Mouse (Mus musculus) megakaryocyte, adult 5-6 weeks (primary cell): ENCODE measurements around the gene Olfr550. TPM values are rescaled to one million over a fixed set of nuclear protein-coding genes. Genes with fewer than 3 reads are reported as not detected.
A peak's percentile ranks its signal among the peaks of the same experiment; 100 is the strongest.
"Not testable (repeated sequence)": the region's sequence is repeated elsewhere in the genome, so short reads cannot be mapped to it uniquely, and the experiment has no call there.

Experiments
- ATAC-seq: 2 replicates; pipeline ENCODE4 v1.8.0; 2016; ENCODE audit warnings: mild to moderate bottlenecking, inconsistent platforms; ENCODE audit not compliant: poor library complexity, severe bottlenecking
- total RNA-seq, 2 experiments: library from RNA; stranded (forward) in 1 of 2; stranded (reverse) in 1 of 2; fragments of 153-499, 151-499 nt in 1 of 2; fragments of 221-1000, 200-1000 nt in 1 of 2; gene quantifications; 2 replicates each; pipeline versions ENCODE4 v1.2.3 to v1.2.4; 2015 to 2017

Olfr550 gene
- total RNA-seq (2015) (0.45 TPM in 1 of 2 replicates, not detected in the other), total RNA-seq (2017) (not detected in 2 replicates)

DNA sequence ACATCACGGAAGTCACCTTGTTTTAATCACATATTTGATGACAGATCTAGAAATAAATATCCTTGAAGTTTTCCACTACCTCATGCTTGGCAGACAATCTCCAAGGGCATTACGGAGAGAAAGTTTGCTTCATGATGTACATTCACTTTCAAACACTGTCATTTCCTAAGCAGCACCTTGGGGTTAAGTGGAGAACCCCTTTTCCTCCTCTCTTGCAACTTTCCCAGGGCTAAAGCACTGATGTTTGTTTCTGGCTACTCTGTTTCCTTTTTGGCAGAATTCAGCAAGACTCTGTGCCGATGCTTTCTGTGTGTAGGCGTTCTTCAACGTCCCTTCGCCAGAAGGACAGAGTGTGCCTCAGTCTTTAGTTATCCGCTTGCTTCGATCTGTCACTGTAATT, at the start of gene Olfr550:
Gene Olfr550, plus strand, starts transcription at position 301 of the 400 bp plus-strand sequence.
- ATAC-seq = no peak

DNA sequence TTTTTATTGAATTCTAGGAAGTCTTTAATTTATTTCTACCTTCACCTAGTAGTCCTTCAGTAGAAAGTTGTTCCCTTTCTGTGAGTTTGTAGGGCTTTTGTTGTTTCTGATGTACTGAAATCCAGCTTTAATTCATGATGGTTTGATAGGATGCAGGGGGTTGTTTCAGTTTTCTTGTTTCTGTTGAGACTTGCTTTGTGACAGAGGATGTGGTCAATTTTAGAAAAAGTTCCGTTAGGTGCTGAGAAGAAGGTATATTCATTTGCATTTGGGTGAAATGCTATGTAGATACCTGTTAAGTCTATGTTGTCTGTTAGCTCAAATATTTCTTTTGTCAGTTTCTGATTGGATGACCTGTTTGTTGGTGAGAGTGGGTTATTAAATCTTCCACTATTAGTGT, 42.2 kb upstream of the Olfr550 start:
- no peak for ATAC-seq

DNA sequence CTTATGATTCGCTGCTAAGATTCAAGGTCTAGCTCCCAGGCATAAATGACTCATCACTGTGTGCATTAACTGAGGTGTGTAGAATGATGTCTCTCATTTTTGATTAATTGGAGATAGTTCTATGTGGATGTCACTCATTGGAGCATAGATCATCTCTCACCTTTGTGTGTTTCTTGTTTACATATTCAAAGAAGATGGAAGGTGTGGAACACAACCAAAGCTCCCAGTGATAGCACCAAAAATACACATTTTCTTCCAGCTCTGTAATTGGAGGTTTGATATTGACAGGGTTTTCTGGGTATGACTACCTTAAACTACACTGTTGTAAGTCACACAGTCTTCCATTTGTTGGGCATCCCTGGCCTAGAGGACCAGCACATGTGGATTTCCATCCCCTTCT, 36.8 kb upstream of the Olfr550 start, which contains the start of gene Olfr547:
Gene Olfr547, plus strand, starts transcription at position 301 of the 400 bp plus-strand sequence.
- ATAC-seq = no peak

DNA sequence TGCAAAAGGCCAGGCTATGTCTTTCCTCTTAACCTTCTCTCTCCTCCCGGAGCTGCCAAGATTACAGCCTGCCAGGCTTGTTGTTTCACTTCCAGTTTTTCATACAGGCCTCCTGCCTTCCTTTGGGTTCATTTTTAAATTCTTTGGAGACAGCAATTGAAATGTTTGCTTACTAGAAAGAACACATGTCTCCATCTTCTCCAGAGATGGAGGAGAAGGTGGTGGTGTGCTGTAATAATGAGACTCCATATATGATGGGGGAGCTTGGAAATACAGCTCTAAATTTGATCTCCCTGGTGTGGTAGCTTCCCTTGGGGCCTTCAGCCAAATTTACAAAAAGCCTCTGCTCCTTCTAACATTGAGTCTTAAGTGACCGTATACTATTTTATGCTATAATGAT, 30.6 kb upstream of the Olfr550 start, which contains the start of gene Olfr548-ps1:
Gene Olfr548-ps1, plus strand, starts transcription at position 301 of the 400 bp plus-strand sequence.
- ATAC-seq = peak; percentile 59

DNA sequence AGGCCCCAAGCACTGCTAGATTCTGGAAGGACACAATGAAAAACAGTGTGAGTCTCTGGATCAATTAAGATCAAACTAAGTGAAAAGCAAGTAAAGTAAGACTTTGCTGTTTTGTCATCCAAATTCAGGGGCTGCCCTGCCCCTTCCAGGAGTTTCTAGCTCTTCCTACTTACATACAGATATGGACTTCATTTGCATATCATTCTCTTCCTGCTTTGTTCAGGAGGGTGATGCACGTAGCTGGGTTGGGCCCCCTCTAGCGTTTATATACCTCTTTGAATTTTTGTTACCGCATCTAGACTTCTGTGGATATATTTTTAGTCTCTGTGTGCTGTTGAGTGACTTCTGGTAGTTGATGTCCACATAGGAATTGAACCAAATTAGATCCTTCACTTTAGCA, 30.0 kb upstream of the Olfr550 start:
- ATAC-seq = no peak

DNA sequence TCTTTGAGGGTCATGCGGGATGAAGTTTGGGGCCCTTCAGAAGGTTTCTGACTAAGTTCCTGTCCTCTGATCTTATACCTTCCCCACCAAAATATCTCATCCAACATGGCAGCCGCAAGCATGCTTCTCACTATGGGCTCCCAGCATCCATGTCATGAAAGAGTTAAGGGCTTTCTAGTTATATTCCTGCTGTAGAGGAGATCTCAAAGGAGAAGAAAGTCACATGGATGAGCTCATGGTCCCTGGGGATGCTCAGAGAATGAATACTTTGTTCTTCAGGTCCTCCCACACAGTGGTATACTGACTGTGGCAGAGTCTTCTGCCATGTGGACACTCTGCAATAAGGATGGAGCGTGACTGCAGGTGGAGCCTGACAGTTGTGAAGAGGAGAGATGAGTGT, 21.7 kb upstream of the Olfr550 start, which contains the start of gene Olfr549:
Gene Olfr549, plus strand, starts transcription at position 301 of the 400 bp plus-strand sequence.
- no peak for ATAC-seq

DNA sequence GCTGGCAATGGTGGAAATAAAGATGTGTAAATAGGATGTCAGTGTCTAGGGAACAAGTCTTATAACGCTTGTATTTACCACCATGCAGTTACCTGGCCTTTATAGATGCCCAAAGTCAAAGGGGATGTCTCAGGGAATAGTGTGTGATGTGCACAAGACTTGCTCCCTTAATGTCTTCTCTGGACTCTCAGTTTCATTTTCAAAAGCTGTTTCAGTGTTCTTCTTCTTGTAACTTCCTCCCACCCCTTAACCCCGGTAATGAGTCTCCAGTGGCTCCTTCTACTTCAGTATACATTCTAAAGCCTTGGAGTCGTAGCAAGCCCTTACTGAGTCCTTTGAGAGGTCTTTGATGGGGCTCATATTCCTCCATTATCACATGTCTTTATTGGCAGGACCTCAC, 18.0 kb upstream of the Olfr550 start:
- ATAC-seq = peak; percentile 66; the same call in 1 of the 2 replicates

DNA sequence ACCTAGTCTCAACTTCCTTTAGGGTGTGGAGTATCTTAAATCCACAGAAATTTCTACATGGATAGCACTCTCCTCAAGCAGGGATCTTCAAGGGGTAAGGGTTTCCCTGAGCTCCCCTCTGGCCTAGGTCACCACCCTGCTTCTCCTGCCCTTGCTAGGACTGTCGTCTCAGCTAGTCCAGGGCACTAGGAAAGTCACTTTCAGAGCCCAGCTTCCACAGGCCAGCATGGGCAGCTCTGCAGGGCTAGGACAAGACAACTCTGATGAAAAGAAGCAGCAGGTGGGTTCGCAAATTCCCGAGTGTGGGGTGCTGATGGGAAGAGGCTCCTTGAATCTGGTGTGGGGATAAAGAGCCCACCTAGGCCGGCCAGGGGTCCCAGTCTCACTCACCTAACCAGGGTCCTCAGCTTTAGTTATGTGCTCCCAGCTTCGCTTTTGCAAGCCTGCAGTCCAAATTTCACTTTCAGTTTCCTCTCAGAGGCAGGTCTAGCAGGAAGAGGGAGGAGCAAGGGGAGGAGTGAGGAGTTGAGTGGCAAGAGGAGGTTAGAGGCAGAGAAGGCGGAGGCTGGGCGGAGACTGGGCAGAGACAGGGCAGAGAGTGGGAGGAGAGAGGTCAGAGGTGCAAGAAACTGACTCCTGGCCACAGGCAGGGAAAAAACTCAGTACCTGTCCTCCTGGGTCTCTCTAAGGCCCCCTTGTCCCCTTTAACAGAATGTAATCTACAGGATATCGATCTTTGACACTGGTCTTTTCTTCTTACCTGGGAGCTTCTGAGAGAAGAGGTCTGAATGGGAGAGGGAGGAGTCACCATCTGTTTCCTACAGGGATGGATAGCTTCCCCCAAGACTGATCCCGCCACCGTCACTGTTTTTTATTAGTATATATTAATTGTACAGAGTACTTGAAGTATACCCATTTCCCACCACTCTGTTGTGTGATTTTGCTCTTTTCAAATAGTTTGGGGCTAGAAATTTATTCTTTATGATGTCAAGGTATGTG, 5.9 kb upstream of the Olfr550 start, which contains the start of gene Trim21:
Gene Trim21, minus strand, starts transcription at position 488 of the 999 bp plus-strand sequence.
- peak; percentile 99 for ATAC-seq

DNA sequence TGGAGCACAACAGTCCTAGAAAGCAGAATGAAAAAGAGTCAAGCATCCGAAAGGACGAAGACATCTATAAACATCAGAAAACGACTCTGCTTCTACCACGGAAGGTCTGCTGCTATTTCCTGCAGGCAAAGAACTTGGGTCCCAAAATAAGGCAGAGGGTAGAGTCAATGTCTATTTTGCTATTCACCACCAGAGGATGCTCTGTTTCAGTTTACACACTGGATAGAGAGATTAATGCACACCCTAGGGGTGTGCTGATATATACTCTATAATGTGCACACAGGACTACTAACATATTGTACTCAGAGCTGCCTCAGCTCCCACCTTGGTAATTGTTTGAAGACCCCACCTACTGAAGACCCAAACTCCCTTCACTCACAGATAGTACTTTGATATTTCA, 5.0 kb upstream of the Olfr550 start:
- ATAC-seq = no peak

DNA sequence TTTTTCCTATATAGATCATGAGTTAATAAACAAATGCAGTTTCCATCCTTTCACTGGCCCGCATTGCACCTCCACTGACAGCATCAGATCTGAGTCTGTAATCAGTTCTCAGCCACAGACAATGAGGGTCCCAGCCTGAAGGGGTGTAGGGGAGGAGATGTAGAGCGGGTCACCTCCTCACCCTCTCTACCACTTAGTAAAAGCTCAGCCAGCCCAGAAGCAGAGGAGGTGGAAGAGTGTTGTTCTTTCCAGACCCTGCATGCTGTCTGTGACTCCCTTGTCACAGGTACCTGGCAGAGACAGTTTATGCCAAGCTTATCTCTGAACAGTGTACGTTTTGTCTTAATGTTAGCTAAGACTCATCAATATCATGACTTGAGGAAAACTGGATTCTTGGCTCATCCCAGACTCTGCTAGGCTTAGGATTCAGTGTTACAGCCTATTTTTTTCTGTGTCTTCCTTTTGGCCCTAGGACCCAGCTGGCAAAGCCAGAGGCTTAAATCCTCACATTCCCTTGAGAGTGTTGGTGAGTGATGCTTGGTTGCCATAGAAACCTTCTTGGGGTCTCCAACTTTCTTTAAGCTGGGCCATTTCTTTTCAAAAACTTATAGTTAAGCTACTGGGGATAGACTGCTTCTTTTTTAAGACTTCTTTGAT, 2.1 kb downstream of the Olfr550 start:
- no peak for ATAC-seq

DNA sequence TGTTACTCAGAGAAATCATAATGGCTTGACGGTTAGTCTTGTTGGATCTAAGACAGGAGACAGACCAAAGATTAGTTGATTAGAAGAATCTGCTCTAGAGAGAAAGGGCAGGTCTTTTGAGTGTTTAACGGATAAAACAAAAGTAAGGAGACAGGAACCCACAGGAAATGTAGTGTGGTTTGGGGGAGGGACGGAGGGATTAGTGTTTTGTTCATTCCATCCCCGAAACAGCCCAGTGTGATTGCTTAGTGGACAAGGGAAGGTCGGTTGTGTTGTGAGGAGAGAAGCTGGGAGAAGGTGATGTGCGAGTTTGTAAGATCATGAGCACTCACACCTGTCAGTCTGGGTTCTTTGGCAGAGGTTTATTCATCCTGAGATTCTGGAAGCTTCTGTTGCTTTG, 4.8 kb downstream of the Olfr550 start:
- ATAC-seq = no peak

DNA sequence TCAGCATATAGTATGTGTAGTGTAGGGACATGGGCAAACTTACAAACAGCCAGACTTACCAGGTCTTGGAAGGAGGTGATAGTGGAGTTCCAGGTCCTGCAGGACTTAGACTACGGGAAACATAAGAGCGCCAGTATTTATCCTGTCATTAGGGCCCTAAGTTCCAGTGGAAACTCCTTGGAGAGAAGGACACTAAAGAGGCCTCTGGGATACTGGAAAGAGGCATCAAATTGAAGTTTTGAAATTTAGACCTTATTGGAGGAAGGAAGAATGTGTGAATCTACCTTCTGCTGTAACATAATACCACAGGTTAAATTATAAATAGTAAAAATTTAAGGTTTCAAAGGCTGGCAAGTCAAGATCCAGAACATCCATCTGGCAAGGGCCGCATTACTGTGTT, 20.5 kb downstream of the Olfr550 start, which contains the start of gene Olfr551:
Gene Olfr551, minus strand, starts transcription at position 101 of the 400 bp plus-strand sequence.
- ATAC-seq = no peak

DNA sequence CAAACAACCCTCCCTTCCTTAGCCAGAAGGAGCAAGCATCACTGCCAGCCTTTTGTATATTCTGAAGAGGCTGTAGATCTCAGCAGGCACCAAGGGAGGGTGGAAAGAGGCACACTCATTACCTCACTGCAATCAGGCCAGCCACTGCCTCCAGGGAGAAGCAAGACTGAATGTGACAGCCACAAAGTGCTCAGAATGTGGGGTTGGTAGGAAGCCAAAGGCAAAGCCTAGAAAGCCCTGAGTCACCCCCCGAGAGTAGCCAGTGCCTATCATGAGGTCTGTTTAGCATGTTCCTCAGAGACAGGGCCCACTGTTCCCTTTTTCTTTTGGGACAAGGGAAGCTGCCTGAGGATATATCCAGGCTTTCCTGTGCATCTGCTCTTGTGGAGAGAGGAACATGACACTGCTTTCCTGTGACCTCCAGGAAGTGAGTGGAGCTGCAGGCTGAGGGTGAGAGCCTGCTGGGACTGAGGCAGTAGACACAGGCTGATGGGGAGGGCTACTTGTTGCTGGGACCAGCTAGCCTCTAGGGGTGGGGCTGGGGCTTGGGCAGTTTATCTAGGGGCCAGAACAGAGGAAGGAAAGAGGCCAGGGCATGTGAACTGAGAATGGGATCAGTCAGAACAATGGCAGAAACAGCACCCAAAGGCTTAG, 26.3 kb downstream of the Olfr550 start, which contains the start of gene Olfr552:
Gene Olfr552, plus strand, starts transcription at position 393 of the 654 bp plus-strand sequence.
- peak; percentile 43; the same call in 1 of the 2 replicates for ATAC-seq

DNA sequence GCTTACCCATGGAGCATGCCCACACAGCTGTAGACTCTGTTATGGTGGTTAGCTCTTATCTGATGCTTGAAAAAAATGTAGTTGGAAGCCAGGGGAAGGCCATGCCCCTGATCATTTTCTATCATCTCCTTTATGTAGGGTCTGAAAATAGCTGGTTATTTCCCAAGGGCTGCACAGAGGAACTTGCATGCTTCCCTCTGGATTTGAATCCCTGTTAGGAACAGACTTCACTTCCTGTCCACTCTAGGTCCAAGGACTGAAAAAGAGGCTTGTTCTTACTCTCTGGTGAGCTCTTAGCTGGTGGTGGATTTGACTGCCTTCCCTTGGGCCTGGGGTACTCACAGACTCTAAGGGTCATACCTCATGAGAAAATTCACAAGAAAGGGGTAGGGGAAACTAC, 46.9 kb downstream of the Olfr550 start, which contains the start of gene Olfr553:
Gene Olfr553, minus strand, starts transcription at position 101 of the 400 bp plus-strand sequence.
- no peak for ATAC-seq

DNA sequence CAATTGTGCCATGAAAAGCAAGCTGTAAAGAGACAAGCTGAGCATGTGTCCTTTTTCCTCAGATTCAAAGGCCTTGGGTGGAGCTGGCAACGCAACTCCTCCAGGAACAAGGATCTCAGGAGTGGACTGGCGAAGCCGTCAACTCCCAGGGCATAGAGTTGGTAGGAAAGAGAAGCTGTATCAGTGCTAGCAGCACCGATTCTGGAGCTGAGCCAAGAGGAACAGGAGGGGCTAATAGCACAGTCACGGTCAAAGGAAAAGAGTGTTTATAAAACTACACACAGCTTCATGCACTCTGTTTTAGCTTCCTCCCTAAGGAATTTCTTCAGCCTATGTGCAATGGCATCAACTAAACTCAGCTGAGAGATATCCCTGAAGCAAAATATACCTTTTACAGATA, 48.4 kb downstream of the Olfr550 start:
- peak; percentile 64; the same call in 1 of the 2 replicates for ATAC-seq

DNA sequence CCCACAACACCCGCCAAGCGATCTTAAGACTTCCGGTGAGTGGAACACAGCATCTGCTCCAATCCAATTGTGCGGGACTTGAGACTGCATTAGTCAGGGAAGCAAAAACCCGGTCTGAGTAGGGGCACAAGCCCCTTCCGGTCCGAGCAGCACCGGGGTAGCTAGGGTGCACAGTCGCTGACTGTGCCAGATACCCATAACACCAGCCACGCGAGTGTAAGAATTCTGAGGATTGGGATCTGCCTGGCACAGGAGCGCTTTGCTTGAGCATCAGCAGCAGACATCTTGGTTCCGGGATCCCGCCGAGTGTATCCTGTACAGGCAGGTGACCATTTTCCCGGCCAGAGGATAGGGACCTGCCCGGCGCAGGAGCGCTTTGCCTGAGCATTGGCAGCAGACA, 49.1 kb downstream of the Olfr550 start:
- ATAC-seq = not testable (repeated sequence)
